Mouse (Mus musculus): Measurements from ENCODE around the gene Olfr1323. TPM values are rescaled to one million over a fixed set of nuclear protein-coding genes. Genes with fewer than 3 reads are reported as not detected.

Gene Olfr1323
- polyA plus RNA-seq (2014; fragmentation: Nextera tagmentation; extraction: Ambion mirVana): not detected in 2 replicates

DNA sequence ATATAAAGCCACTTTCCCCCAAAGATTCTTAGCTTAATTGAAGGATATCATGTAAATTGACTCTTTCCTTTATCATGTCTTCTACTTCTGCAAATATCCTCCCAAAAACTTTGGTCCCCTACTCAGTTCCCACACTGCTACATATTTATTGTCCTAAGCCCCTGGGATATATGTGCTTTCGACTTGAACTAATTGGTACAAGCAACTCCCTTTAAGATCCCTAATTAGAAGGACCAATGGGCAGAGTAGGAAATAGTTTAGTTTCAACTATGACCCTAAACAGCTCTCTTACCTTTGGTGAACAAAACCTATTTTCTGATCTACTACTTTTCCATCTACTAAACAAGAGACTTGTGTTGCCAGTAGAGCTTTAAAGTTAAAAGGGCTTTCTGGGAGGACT, at the start of gene Olfr1323:
Olfr1323 (minus strand) TSS at position 101 of the 400 bp plus-strand sequence.
- H3K4me3 ChIP-seq (ENCODE audit: low read depth, low read length): no peak within 1 kb of the TSS
- WGBS: 71% methylated on average over 1 of the region's 1 CpGs
- H3K27ac ChIP-seq (ENCODE audit: low read depth, low read length): no peak within 1 kb of the TSS
- DNase-seq (ENCODE audit: low spot score) (no peak), ATAC-seq (ENCODE audit: low FRiP score) (no peak)
- no peaks in the 10 kb centered on the region for H3K9me3 ChIP-seq (ENCODE audit: control insufficient read depth, low read length)
- no peaks in the 10 kb centered on the region for H3K4me1 ChIP-seq (replicated peaks; ENCODE audit: control insufficient read depth, insufficient read depth, low read length)
- H3K27me3 ChIP-seq (ENCODE audit: control insufficient read depth, insufficient read depth, low read length): no peaks in the 10 kb centered on the region
- H3K36me3 ChIP-seq (ENCODE audit: control insufficient read depth, insufficient read depth, low read length): no peaks in the 10 kb centered on the region
- no peak within 1 kb of the TSS for H3K4me2 ChIP-seq (replicated peaks; ENCODE audit: low read depth, low read length)
- H3K9ac ChIP-seq (ENCODE audit: low read depth, low read length): no peak within 1 kb of the TSS

DNA sequence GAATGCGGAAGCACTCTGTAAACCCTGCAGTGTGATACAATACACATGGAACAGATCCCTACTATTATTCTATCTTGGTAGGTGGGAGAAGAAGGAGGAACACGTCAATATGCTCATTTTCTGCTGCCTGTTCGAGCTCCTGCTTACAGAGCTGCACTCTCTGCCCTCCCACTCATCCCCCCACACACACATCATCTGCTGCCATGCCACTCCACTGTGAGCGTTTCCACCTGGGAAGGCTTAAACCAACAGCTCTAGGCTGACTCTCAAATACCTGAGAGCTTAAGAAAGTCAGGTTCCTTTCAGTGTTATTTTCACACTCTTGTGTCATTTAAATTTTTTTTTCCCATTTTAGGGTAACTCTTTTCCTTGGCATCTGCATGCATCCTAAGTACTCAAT, 6.9 kb downstream of the Olfr1323 start:
- DNase-seq (ENCODE audit: low spot score) (no peak), ATAC-seq (ENCODE audit: low FRiP score) (no peak)
- 62% methylated on average over 4 of the region's 4 CpGs for WGBS

More for the DNA sequence above, 6.9 kb downstream of the Olfr1323 start:
- no peak overlapping the region for H3K9ac ChIP-seq (ENCODE audit: low read depth, low read length)
- no peaks in the 10 kb centered on the region for H3K36me3 ChIP-seq (ENCODE audit: control insufficient read depth, insufficient read depth, low read length)
- no peaks in the 10 kb centered on the region for H3K4me1 ChIP-seq (replicated peaks; ENCODE audit: control insufficient read depth, insufficient read depth, low read length)
- H3K4me2 ChIP-seq (replicated peaks; ENCODE audit: low read depth, low read length): no peak overlapping the region
- H3K9me3 ChIP-seq (ENCODE audit: control insufficient read depth, low read length): no peaks in the 10 kb centered on the region
- H3K27me3 ChIP-seq (ENCODE audit: control insufficient read depth, insufficient read depth, low read length): no peaks in the 10 kb centered on the region
- no peak overlapping the region for H3K27ac ChIP-seq (ENCODE audit: low read depth, low read length)
- no peak overlapping the region for H3K4me3 ChIP-seq (ENCODE audit: low read depth, low read length)

Other genes starting within 250 kb of the Olfr1323 start
- gene Igsf1, start 221.6 kb downstream of the Olfr1323 start, polyA plus RNA-seq (2014; fragmentation: Nextera tagmentation; extraction: Ambion mirVana): 2.5 and 4.0 TPM in 2 replicates
- not detected in 2 replicates for gene Olfr1322, start 127.9 kb downstream of the Olfr1323 start, polyA plus RNA-seq (2014; fragmentation: Nextera tagmentation; extraction: Ambion mirVana)

Data from hindbrain, embryonic 11.5 days (tissue).